Mouse (Mus musculus) liver, adult 2 months (tissue): ENCODE data around the gene Fgfr2. TPM values are rescaled to one million over a fixed set of nuclear protein-coding genes. Genes with fewer than 3 reads are reported as not detected.

ENCODE experiments used
- DNase-seq: peaks from one replicate; pipeline ENCODE4 v3.0.0-alpha.2; 2011; ENCODE audit warnings: low read depth, low spot score; ENCODE audit errors: extremely low read depth
- H3K27ac ChIP-seq: fragments of 200-500 bp; replicated peaks from 2 replicates; pipeline ENCODE4 v1.5.1; 2012; ENCODE audit warnings: low read depth, mild to moderate bottlenecking, control low read depth, inconsistent platforms, low read length; ENCODE audit not compliant: insufficient read depth
- H3K27me3 ChIP-seq: fragments of 200-500 bp; 2 replicates; pipeline ENCODE4 v1.6.1; 2012; ENCODE audit warnings: mild to moderate bottlenecking, moderate library complexity, low read length, inconsistent platforms; ENCODE audit not compliant: control insufficient read depth, insufficient read depth
- H3K36me3 ChIP-seq: fragments of 200-500 bp; 2 replicates; pipeline ENCODE4 v1.6.1; 2012; ENCODE audit warnings: low read length, inconsistent platforms; ENCODE audit not compliant: control insufficient read depth, insufficient read depth
- H3K4me1 ChIP-seq: fragments of 200-500 bp; 2 replicates; pipeline ENCODE4 v1.6.1; 2011; ENCODE audit warnings: low read length; ENCODE audit not compliant: control insufficient read depth, insufficient read depth
- H3K4me3 ChIP-seq: fragments of 200-500 bp; 2 replicates; pipeline ENCODE4 v1.5.1; 2011; ENCODE audit warnings: low read depth, mild to moderate bottlenecking, control low read depth, low read length, moderate library complexity; ENCODE audit not compliant: insufficient read depth
- H3K79me2 ChIP-seq: fragments of 200-500 bp; 2 replicates; pipeline ENCODE4 v1.6.1; 2012; ENCODE audit warnings: inconsistent platforms, mild to moderate bottlenecking, low read length, moderate library complexity; ENCODE audit not compliant: control insufficient read depth, insufficient read depth
- H3K9ac ChIP-seq: fragments of 200-500 bp; 2 replicates; pipeline ENCODE4 v1.6.1; 2012; ENCODE audit warnings: low read depth, mild to moderate bottlenecking, control low read depth, inconsistent platforms, low read length
- CTCF ChIP-seq: fragments of 200-500 bp; IDR thresholded peaks from 2 replicates; pipeline ENCODE4 v1.5.1; 2011; ENCODE audit warnings: low read depth, low read length, control low read depth
- POLR2A ChIP-seq: fragments of 200-500 bp; IDR thresholded peaks from 2 replicates; pipeline ENCODE4 v1.6.1; 2011; ENCODE audit warnings: low read length, control low read depth; ENCODE audit not compliant: insufficient read depth; ENCODE audit errors: extremely low read depth
- WGBS: fragments of 180-500 bp; shearing (Covaris S2); methylation state at CpG from one replicate; pipeline ENCODE4 v1.1.7; 2018; 5-methylcytosine and 5-hydroxymethylcytosine counted together
- polyA plus RNA-seq: library from polyadenylated mRNA; depleted of rRNA; stranded (reverse); fragments of >200 nt; gene quantifications from 2 replicates; pipeline ENCODE4 v1.2.3, GENCODE M21; 2012
- total RNA-seq: library from RNA; depleted of rRNA; stranded (reverse); fragments of >200 nt; gene quantifications from 2 replicates; pipeline ENCODE4 v1.2.3, GENCODE M21; 2014

The Fgfr2 gene
- total and polyA plus RNA-seq, 2 experiments, result 16.7 to 35.2 TPM

DNA sequence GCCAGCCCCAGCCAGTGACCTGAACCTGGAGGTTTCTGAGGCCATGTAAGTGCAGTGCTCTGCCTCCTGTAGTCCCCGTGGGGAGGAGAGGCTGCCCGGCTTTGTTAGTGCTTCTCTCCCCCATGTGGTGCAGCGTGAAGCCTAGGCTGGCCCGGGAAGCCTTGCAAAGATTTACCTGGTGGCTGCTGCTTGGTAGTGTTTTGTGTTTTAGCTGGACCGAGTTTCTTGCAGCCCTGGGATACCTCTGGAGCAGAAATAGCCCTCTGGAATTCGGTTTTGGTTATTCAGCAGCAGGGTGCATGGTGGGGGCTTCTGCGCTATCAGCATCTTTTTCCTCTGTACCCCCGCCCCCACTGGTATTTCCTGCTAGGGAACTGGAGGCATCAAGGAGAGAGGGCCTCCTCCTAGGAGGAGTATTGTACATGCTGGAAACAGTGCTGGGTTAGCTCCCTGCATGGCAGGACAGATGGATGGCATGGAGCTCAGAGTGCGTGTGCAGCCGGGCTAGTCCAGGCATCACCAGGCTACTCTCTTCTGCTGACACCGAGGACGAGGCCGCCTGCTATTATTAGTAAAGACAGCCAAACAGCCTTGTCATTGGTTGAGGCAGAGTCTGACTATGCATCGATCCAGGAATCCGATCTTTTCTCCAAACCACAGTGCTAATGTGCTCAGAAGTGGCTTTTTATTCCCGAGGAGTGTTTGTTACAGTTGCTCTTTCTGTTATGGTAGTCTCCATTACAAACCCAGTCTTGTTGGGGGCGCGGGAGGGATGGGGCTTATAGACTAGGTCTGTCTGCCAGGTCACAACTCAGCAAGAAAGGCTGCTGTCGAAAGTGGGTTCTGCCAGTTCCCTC, 2430.0 kb downstream of the Fgfr2 start:
- Histone ChIP-seq H3K27ac (no peak overlapping the region), H3K4me1 (peaks cover 16% of the 10 kb centered on the region), H3K27me3 (no peaks in the 10 kb centered on the region), H3K4me3 (peak overlapping the region; percentile 37; the same call in 1 of the 2 replicates), H3K79me2 (peaks cover 22% of the 10 kb centered on the region; the same call in 1 of the 2 replicates), H3K9ac (peak overlapping the region; percentile 0), H3K36me3 (no peaks in the 10 kb centered on the region)
- no peak for TF ChIP-seq CTCF
- no peak for TF ChIP-seq POLR2A
- DNase-seq, result no peak
- 71% methylated on average over 19 of the region's 19 CpGs for WGBS

- WGBS, result 66% methylated on average over 39 of the region's 39 CpGs
Observed at GRCm38 (mm10) chr7:130692392-130692942, 2430.7 kb downstream of the Fgfr2 start.

GRCm38 (mm10) chr7:130691931-130692330, 2431.2 kb downstream of the Fgfr2 start:
- TF ChIP-seq CTCF (no peak), POLR2A (no peak)

More at GRCm38 (mm10) chr7:130692392-130692942, 2430.7 kb downstream of the Fgfr2 start:
- Histone ChIP-seq H3K27me3 (no peaks in the 10 kb centered on the region), H3K79me2 (peaks cover 19% of the 10 kb centered on the region; the same call in 1 of the 2 replicates), H3K27ac (no peak overlapping the region), H3K4me1 (peaks cover 16% of the 10 kb centered on the region), H3K4me3 (peak overlapping the region; percentile 37; the same call in 1 of the 2 replicates), H3K36me3 (no peaks in the 10 kb centered on the region), H3K9ac (peak overlapping the region; percentile 0)
- no peak for TF ChIP-seq CTCF
- TF ChIP-seq POLR2A, result no peak
- no peak for DNase-seq

DNA sequence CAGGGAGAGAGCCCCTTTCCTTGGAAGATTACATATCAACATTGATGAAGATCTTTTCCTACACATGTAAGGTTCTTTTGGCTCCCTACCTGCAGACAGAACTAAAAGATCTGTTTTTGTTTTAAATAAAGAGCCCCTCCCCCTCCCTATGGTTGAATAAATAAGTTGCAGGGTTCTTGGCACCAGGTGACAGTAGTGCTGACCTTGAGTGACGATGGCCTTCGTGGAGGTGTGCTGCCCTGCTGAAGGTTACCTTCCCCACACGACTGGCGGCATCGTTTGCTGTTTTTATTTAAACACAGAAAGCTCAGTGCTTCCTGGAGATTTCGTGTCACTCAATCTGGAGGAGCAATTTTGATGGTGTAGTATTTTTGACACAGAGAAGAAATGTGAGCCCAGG, 2432.3 kb downstream of the Fgfr2 start:
- peaks cover 19% of the 10 kb centered on the region; the same call in 1 of the 2 replicates for H3K79me2 ChIP-seq
- no peaks in the 10 kb centered on the region for H3K27me3 ChIP-seq
- WGBS, result 33% methylated on average over 6 of the region's 6 CpGs
- H3K4me3 ChIP-seq, result no peak overlapping the region
- TF ChIP-seq POLR2A, result no peak
- no peak for TF ChIP-seq CTCF
- H3K36me3 ChIP-seq, result no peaks in the 10 kb centered on the region
- H3K9ac ChIP-seq, result no peak overlapping the region
- peaks cover 16% of the 10 kb centered on the region for H3K4me1 ChIP-seq
- no peak overlapping the region for H3K27ac ChIP-seq
- peak; percentile 65 for DNase-seq

More at GRCm38 (mm10) chr7:130691931-130692330, 2431.2 kb downstream of the Fgfr2 start:
- DNase-seq, result no peak
- Histone ChIP-seq H3K4me3 (no peak overlapping the region), H3K27me3 (no peaks in the 10 kb centered on the region), H3K9ac (no peak overlapping the region), H3K4me1 (peaks cover 16% of the 10 kb centered on the region), H3K79me2 (peaks cover 19% of the 10 kb centered on the region; the same call in 1 of the 2 replicates), H3K36me3 (no peaks in the 10 kb centered on the region), H3K27ac (no peak overlapping the region)
- WGBS, result 69% methylated on average over 2 of the region's 2 CpGs

DNA sequence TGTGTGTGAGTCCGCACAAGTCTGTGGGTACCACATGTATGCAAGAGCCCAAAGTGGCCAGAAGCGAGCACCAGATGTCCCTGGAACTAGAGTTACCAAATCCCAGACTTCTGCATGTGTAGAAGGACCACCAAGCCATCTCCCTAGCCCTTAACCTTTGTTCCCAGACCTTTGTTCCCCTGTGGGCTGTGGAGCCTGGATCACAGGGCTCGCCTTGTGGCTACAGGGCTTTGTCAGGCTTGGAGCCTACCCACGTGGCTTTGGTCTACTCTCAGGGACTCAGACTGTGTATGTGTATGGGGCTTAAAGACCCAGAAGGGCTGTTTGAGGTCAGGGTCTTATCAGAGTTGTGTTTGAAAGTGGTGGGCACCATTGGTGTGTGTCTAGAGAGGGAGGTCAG, 2434.5 kb downstream of the Fgfr2 start:
- peaks cover 13% of the 10 kb centered on the region; the same call in 1 of the 2 replicates for H3K79me2 ChIP-seq
- H3K4me1 ChIP-seq, result peaks cover 16% of the 10 kb centered on the region
- H3K4me3 ChIP-seq, result no peak overlapping the region
- H3K27me3 ChIP-seq, result no peaks in the 10 kb centered on the region
- DNase-seq, result no peak
- 78% methylated on average over 4 of the region's 4 CpGs for WGBS
- no peak overlapping the region for H3K27ac ChIP-seq
- H3K36me3 ChIP-seq, result no peaks in the 10 kb centered on the region
- H3K9ac ChIP-seq, result no peak overlapping the region
- TF ChIP-seq CTCF, result no peak
- TF ChIP-seq POLR2A, result no peak
